ENCODE assay signal across 9 mouse cellular contexts in the genomic region with DNA sequence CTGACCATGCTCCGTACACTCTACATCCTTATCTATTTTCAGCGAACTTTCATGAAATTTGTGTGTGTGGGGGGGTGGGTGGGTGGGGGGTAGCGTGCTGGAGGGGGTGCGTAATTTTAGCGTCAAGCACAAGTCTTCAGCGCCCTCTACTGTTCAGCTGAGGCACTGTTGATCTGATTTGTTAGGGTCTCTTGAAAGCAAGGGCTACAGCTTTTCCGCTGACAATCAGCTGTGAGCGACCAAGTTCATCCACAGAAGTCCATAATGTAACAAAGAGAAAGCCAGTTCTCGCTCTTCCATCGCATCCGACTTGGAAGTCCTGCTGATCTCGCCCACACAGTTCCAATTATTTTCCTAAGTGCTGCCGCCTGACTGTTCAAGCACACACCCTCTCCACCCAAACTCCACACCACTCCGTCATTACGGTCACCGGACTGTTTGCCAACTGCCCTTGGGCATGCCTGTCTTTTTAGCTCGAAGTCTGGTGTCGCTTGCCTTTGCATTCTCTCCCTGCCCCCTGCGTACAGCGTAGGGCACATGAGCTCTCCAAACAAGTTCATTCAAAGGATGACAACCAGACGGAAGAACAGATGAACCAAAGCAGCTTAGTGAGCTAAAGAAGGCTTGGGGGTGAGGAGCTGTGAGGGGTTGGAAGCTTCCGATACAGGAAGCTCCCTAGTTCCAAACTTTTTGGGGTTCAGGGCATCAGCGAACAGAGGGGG. TPM values are rescaled to one million over a fixed set of nuclear protein-coding genes. Genes with fewer than 3 reads are reported as not detected.
A peak's percentile ranks its signal among the peaks of the same experiment; 100 is the strongest.
DNase-seq lines count a peak whose midpoint lies in the region; ATAC-seq lines count a peak whose summit lies in the region.
"Had no signal": no experiment of that assay in that cellular context is flagged by ENCODE, and none has a peak within 500 bp of the region (broad histone marks: within the 10 kb centered on the region; RNA-seq: fewer than 3 reads in every experiment).

No protein-coding gene starts in this region.

- H3K4me1 ChIP-seq in kidney, embryonic 14.5 days (ENCODE audit: control insufficient read depth, insufficient read depth, low read length) = peaks cover 11% of the 10 kb centered on the region
- peaks cover 16% of the 10 kb centered on the region for H3K4me1 ChIP-seq in embryonic facial prominence, embryonic 15.5 days
- peaks cover 24% of the 10 kb centered on the region for H3K4me1 ChIP-seq in lung, embryonic 15.5 days

- H3K4me2 ChIP-seq in kidney, embryonic 14.5 days (replicated peaks; ENCODE audit: low read depth, low read length) = no peak overlapping the region
- peak overlapping the region; percentile 28 for H3K4me2 ChIP-seq in embryonic facial prominence, embryonic 15.5 days (replicated peaks)
- H3K4me2 ChIP-seq in lung, embryonic 15.5 days = peak overlapping the region; percentile 26

- 0 out of 2 replicates have a peak, but pooled peaks cover 3% of the 10 kb centered on the region for H3K27me3 ChIP-seq in kidney, embryonic 14.5 days (ENCODE audit: control insufficient read depth, insufficient read depth, low read length)
- no peaks in the 10 kb centered on the region; the same call in 1 of the 2 replicates for H3K27me3 ChIP-seq in embryonic facial prominence, embryonic 15.5 days
- peaks cover 25% of the 10 kb centered on the region; the same call in 1 of the 2 replicates for H3K27me3 ChIP-seq in lung, embryonic 15.5 days

- no peak overlapping the region for H3K4me3 ChIP-seq in kidney, embryonic 14.5 days (ENCODE audit: low read length)
- H3K4me3 ChIP-seq in embryonic facial prominence, embryonic 15.5 days (replicated peaks) = no peak overlapping the region
- H3K4me3 ChIP-seq in lung, embryonic 15.5 days = no peak overlapping the region

- H3K27ac ChIP-seq in kidney, embryonic 14.5 days (ENCODE audit: low read depth, low read length) = no peak overlapping the region
- no peak overlapping the region for H3K27ac ChIP-seq in embryonic facial prominence, embryonic 15.5 days (replicated peaks)
- no peak overlapping the region for H3K27ac ChIP-seq in lung, embryonic 15.5 days
- H3K27ac ChIP-seq: macrophage had no signal

- H3K36me3 ChIP-seq in kidney, embryonic 14.5 days (ENCODE audit: control insufficient read depth, insufficient read depth, low read length) = no peaks in the 10 kb centered on the region
- H3K36me3 ChIP-seq in embryonic facial prominence, embryonic 15.5 days = no peaks in the 10 kb centered on the region
- no peaks in the 10 kb centered on the region for H3K36me3 ChIP-seq in lung, embryonic 15.5 days

- 41% methylated on average over 23 of the region's 23 CpGs for WGBS in kidney, embryonic 14.5 days
- 30% methylated on average over 23 of the region's 23 CpGs for WGBS in embryonic facial prominence, embryonic 15.5 days
- 26% methylated on average over 23 of the region's 23 CpGs for WGBS in lung, embryonic 15.5 days

- no peak overlapping the region for H3K9ac ChIP-seq in kidney, embryonic 14.5 days (ENCODE audit: low read depth, low read length)
- no peak overlapping the region for H3K9ac ChIP-seq in embryonic facial prominence, embryonic 15.5 days
- H3K9ac ChIP-seq in lung, embryonic 15.5 days = no peak overlapping the region

- ATAC-seq in kidney, embryonic 14.5 days (ENCODE audit: low FRiP score, low TSS enrichment) = no peak
- no peak for ATAC-seq in embryonic facial prominence, embryonic 15.5 days (ENCODE audit: insufficient number of reproducible peaks, low FRiP score, low TSS enrichment, low read depth)
- no peak for ATAC-seq in lung, embryonic 15.5 days (ENCODE audit: borderline replicate concordance, extremely low read depth, low FRiP score, low TSS enrichment)

- peak; percentile 28 for DNase-seq in kidney, adult 11 months
- DNase-seq in R1 (ENCODE audit: low read depth, low spot score) = peak; percentile 68
- peak; percentile 47 for DNase-seq in kidney, adult 9 months
- DNase-seq in testis, postnatal 10 days (ENCODE audit: low spot score) = peak; percentile 59
- DNase-seq in T-cell, adult 2 months (ENCODE audit: low spot score) = no peak

- H3K9me3 ChIP-seq in kidney, embryonic 14.5 days (ENCODE audit: control insufficient read depth, low read length) = no peaks in the 10 kb centered on the region
- H3K9me3 ChIP-seq in embryonic facial prominence, embryonic 15.5 days (replicated peaks) = no peaks in the 10 kb centered on the region
- no peaks in the 10 kb centered on the region for H3K9me3 ChIP-seq in lung, embryonic 15.5 days

RNA-seq across cellular contexts. Expression of a gene that starts 19.1 kb away (rescaled TPM):
- 14.8 and 17.0 TPM in 2 replicates for polyA plus RNA-seq in kidney, embryonic 14.5 days (2014; fragmentation: Nextera tagmentation; extraction: Ambion mirVana)
- 4.9 and 5.7 TPM in 2 replicates for polyA plus RNA-seq in embryonic facial prominence, embryonic 15.5 days (2015; fragmentation: Nextera tagmentation; extraction: Ambion mirVana)
- 4.5 and 4.6 TPM in 2 replicates for polyA plus RNA-seq in lung, embryonic 15.5 days (2015; fragmentation: Nextera tagmentation; extraction: Ambion mirVana)
